Mouse (Mus musculus) bone marrow macrophage, adult 2 months (primary cell): ENCODE measurements around the gene Spata2l.

ENCODE experiments used
- CTCF ChIP-seq: IDR thresholded peaks from 2 replicates; pipeline ENCODE4 v1.5.1; 2012; ENCODE audit warnings: low read depth, mild to moderate bottlenecking, low read length, moderate library complexity
- POLR2A ChIP-seq: IDR thresholded peaks from 2 replicates; pipeline ENCODE4 v1.6.1; 2012; ENCODE audit warnings: mild to moderate bottlenecking, low read depth, low read length, borderline replicate concordance

DNA sequence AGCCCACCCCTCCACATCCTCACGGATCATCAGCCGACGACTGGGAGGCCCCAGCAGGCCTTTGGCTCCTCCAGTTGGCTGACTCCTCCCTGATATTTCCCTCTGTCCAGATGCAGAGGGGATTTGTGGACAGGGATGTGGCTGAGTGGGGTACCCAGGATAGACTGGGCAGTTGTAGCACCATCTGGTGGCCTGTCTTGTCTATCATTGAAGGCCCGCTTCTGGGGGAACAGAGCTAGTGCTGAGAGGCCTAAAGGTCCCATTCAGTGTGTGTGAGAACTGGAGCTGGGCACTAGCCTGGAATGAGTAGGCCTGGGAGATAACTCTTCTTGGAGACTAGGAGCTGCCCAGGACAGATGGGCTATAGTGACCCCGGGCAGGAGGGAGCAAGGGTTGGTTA, 4.3 kb downstream of the Spata2l start:
- no peak for TF ChIP-seq POLR2A
- TF ChIP-seq CTCF: no peak
